Mouse (Mus musculus) small intestine, adult 2 months (tissue): ENCODE measurements around the gene Bmper. TPM values are rescaled to one million over a fixed set of nuclear protein-coding genes. Genes with fewer than 3 reads are reported as not detected.

ENCODE experiments used
- H3K27ac ChIP-seq: fragments of 200-500 bp; 2 replicates; pipeline ENCODE4 v1.5.1; 2012; ENCODE audit warnings: low read depth, low read length, control low read depth, inconsistent platforms; ENCODE audit not compliant: insufficient read depth
- H3K27me3 ChIP-seq: fragments of 200-500 bp; 2 replicates; pipeline ENCODE4 v1.6.1; 2012; ENCODE audit warnings: mild to moderate bottlenecking, moderate library complexity, low read length, inconsistent platforms; ENCODE audit not compliant: control insufficient read depth, insufficient read depth
- H3K36me3 ChIP-seq: fragments of 200-500 bp; 2 replicates; pipeline ENCODE4 v1.6.1; 2012; ENCODE audit warnings: mild to moderate bottlenecking, low read length, control low read depth, inconsistent platforms; ENCODE audit not compliant: control insufficient read depth, insufficient read depth
- H3K4me1 ChIP-seq: fragments of 200-500 bp; 2 replicates; pipeline ENCODE4 v1.6.1; 2012; ENCODE audit warnings: low read length, inconsistent platforms, mixed read lengths; ENCODE audit not compliant: control insufficient read depth, insufficient read depth, insufficient read length
- H3K4me3 ChIP-seq: fragments of 200-500 bp; 2 replicates; pipeline ENCODE4 v1.5.1; 2012; ENCODE audit warnings: low read depth, mild to moderate bottlenecking, control low read depth, inconsistent platforms, low read length, moderate library complexity
- CTCF ChIP-seq: fragments of 200-500 bp; IDR thresholded peaks from 2 replicates; pipeline ENCODE4 v1.5.1; 2012; ENCODE audit warnings: low read depth, mild to moderate bottlenecking, control low read depth, inconsistent platforms, low read length, moderate library complexity, mixed read lengths; ENCODE audit not compliant: insufficient replicate concordance, insufficient read length; ENCODE audit errors: extremely low read depth
- POLR2A ChIP-seq: fragments of 200-500 bp; IDR thresholded peaks from 2 replicates; pipeline ENCODE4 v1.6.1; 2012; ENCODE audit warnings: low read depth, mild to moderate bottlenecking, control low read depth, inconsistent platforms, low read length, moderate library complexity
- WGBS: fragments of 180-500 bp; shearing (Covaris S2); methylation state at CpG from one replicate; pipeline ENCODE4 v1.1.7; 2018; 5-methylcytosine and 5-hydroxymethylcytosine counted together
- polyA plus RNA-seq: library from polyadenylated mRNA; depleted of rRNA; stranded (reverse); fragments of >200 nt; gene quantifications from 2 replicates; pipeline ENCODE4 v1.2.3, GENCODE M21; 2012

The Bmper gene
- polyA plus RNA-seq, 1 experiment = 0.22 TPM

- WGBS = 51% methylated on average over 6 of the region's 6 CpGs
- Histone ChIP-seq H3K27me3 (no peaks in the 10 kb centered on the region), H3K36me3 (no peaks in the 10 kb centered on the region), H3K27ac (no peak overlapping the region), H3K4me1 (no peaks in the 10 kb centered on the region), H3K4me3 (no peak overlapping the region)
- no peak for TF ChIP-seq POLR2A
- TF ChIP-seq CTCF = no peak
Observed at GRCm38 (mm10) chr9:23235368-23236002, 12.6 kb downstream of the Bmper start.

- Histone ChIP-seq H3K27ac (no peak overlapping the region), H3K4me1 (no peaks in the 10 kb centered on the region), H3K4me3 (no peak overlapping the region), H3K36me3 (no peaks in the 10 kb centered on the region), H3K27me3 (no peaks in the 10 kb centered on the region)
- 68% methylated on average over 6 of the region's 6 CpGs for WGBS
- TF ChIP-seq CTCF = no peak
- no peak for TF ChIP-seq POLR2A
Observed at GRCm38 (mm10) chr9:23236635-23237279, 13.9 kb downstream of the Bmper start.

- Histone ChIP-seq H3K27ac (no peak overlapping the region), H3K4me1 (no peaks in the 10 kb centered on the region), H3K27me3 (no peaks in the 10 kb centered on the region), H3K4me3 (no peak overlapping the region), H3K36me3 (no peaks in the 10 kb centered on the region)
- 36% methylated on average over 2 of the region's 2 CpGs for WGBS
- no peak for TF ChIP-seq CTCF
- TF ChIP-seq POLR2A = no peak
Observed at GRCm38 (mm10) chr9:23239011-23239410, 16.1 kb downstream of the Bmper start.

- Histone ChIP-seq H3K4me3 (no peak overlapping the region), H3K27ac (no peak overlapping the region), H3K4me1 (no peaks in the 10 kb centered on the region), H3K36me3 (no peaks in the 10 kb centered on the region), H3K27me3 (no peaks in the 10 kb centered on the region)
- WGBS = 74% methylated on average over 3 of the region's 3 CpGs
- TF ChIP-seq POLR2A = no peak
Observed at GRCm38 (mm10) chr9:23242911-23243310, 20.0 kb downstream of the Bmper start.

GRCm38 (mm10) chr9:23243869-23244268, 21.0 kb downstream of the Bmper start:
- 67% methylated on average over 6 of the region's 6 CpGs for WGBS
- Histone ChIP-seq H3K27ac (no peak overlapping the region), H3K36me3 (no peaks in the 10 kb centered on the region), H3K27me3 (no peaks in the 10 kb centered on the region), H3K4me3 (no peak overlapping the region), H3K4me1 (no peaks in the 10 kb centered on the region)
- TF ChIP-seq CTCF (no peak), POLR2A (no peak)

GRCm38 (mm10) chr9:23246389-23246788, 23.5 kb downstream of the Bmper start:
- TF ChIP-seq CTCF (no peak), POLR2A (no peak)
- H3K27me3 ChIP-seq = no peaks in the 10 kb centered on the region
- no peaks in the 10 kb centered on the region for H3K36me3 ChIP-seq
- no peak overlapping the region for H3K4me3 ChIP-seq
- WGBS = 82% methylated on average over 9 of the region's 9 CpGs
- no peaks in the 10 kb centered on the region for H3K4me1 ChIP-seq
- no peak overlapping the region for H3K27ac ChIP-seq

GRCm38 (mm10) chr9:23250026-23250425, 27.1 kb downstream of the Bmper start:
- TF ChIP-seq POLR2A = no peak
- TF ChIP-seq CTCF = peak; percentile 86
- 6% methylated on average over 5 of the region's 5 CpGs for WGBS
- H3K27me3 ChIP-seq = no peaks in the 10 kb centered on the region

More at GRCm38 (mm10) chr9:23250026-23250425, 27.1 kb downstream of the Bmper start:
- no peak overlapping the region for H3K4me3 ChIP-seq
- no peak overlapping the region for H3K27ac ChIP-seq
- H3K4me1 ChIP-seq = no peaks in the 10 kb centered on the region
- no peaks in the 10 kb centered on the region for H3K36me3 ChIP-seq
